Mouse (Mus musculus) cerebellum, adult 2 months (tissue): ENCODE data around the gene Cldn4.

Source experiments
- CTCF ChIP-seq: fragments of 200-500 bp; IDR thresholded peaks from 2 replicates; pipeline ENCODE4 v1.5.1; 2011; ENCODE audit warnings: low read depth, mild to moderate bottlenecking, control low read depth, low read length, moderate library complexity, borderline replicate concordance; ENCODE audit not compliant: insufficient read depth
- POLR2A ChIP-seq: fragments of 200-500 bp; IDR thresholded peaks from 2 replicates; pipeline ENCODE4 v1.6.1; 2011; ENCODE audit warnings: low read length, control low read depth, borderline replicate concordance; ENCODE audit not compliant: insufficient read depth

GRCm38 (mm10) chr5:134944179-134944578, 2.6 kb downstream of the Cldn4 start:
- TF ChIP-seq CTCF (no peak), POLR2A (no peak)
